Mouse (Mus musculus) liver, embryonic 14.5 days (tissue): Measurements from ENCODE around the gene Pank2. TPM values are rescaled to one million over a fixed set of nuclear protein-coding genes. Genes with fewer than 3 reads are reported as not detected.

ENCODE experiments used
- ATAC-seq: fragments of 200-750 bp; cut with Nextera tagmentation; 2 replicates; pipeline ENCODE4 v1.8.0; 2017; ENCODE audit warnings: moderate number of reproducible peaks, mild to moderate bottlenecking, moderate library complexity; ENCODE audit not compliant: insufficient read depth
- DNase-seq, 3 experiments: peaks; one replicate each; pipeline ENCODE4 v3.0.0-alpha.2; 2012 to 2013; ENCODE audit warnings: low read depth in 3 of 3, low spot score in 3 of 3
- H3K27ac ChIP-seq: fragments of 300-500 bp; sonication (generic); 2 replicates; pipeline ENCODE4 v1.5.1; 2014; ENCODE audit warnings: moderate library complexity, mild to moderate bottlenecking, control low read depth, inconsistent platforms
- H3K27me3 ChIP-seq: fragments of 300-500 bp; sonication (generic); 2 replicates; pipeline ENCODE4 v1.6.1; 2014; ENCODE audit warnings: mild to moderate bottlenecking, low read length, moderate library complexity; ENCODE audit not compliant: control insufficient read depth, insufficient read depth
- H3K36me3 ChIP-seq: fragments of 300-500 bp; sonication (generic); replicated peaks from 2 replicates; pipeline ENCODE4 v1.6.1; 2014; ENCODE audit warnings: low read depth; ENCODE audit not compliant: control insufficient read depth, insufficient read depth
- H3K4me1 ChIP-seq, 2 experiments: fragments of 200-500 bp in 1 of 2; fragments of 300-500 bp in 1 of 2; sonication (generic) in 1 of 2; replicated peaks; 2 replicates each; pipeline ENCODE4 v1.6.1; 2012 to 2014; ENCODE audit warnings: antibody characterized with exemption in 1 of 2, inconsistent platforms in 1 of 2, low read length in 1 of 2; ENCODE audit not compliant: control insufficient read depth in 2 of 2, insufficient read depth in 2 of 2
- H3K4me2 ChIP-seq: fragments of 300-500 bp; sonication (generic); 2 replicates; pipeline ENCODE4 v1.6.1; 2014; ENCODE audit warnings: low read depth, mild to moderate bottlenecking, control low read depth, moderate library complexity
- H3K4me3 ChIP-seq, 2 experiments: fragments of 200-500 bp in 1 of 2; fragments of 300-500 bp in 1 of 2; sonication (generic) in 1 of 2; 2 replicates each; pipeline ENCODE4 v1.5.1; 2012 to 2014; ENCODE audit warnings: low read depth in 2 of 2, low read length in 2 of 2, mild to moderate bottlenecking in 2 of 2, control low read depth in 1 of 2, inconsistent platforms in 1 of 2, moderate library complexity in 1 of 2; ENCODE audit not compliant: insufficient read depth in 1 of 2
- H3K9ac ChIP-seq: fragments of 300-500 bp; sonication (generic); replicated peaks from 2 replicates; pipeline ENCODE4 v1.6.1; 2014; ENCODE audit warnings: mild to moderate bottlenecking, control low read depth, moderate library complexity
- H3K9me3 ChIP-seq: fragments of 300-500 bp; sonication (generic); 2 replicates; pipeline ENCODE4 v1.6.1; 2016; ENCODE audit warnings: low read length, mixed read lengths; ENCODE audit not compliant: control insufficient read depth
- CTCF ChIP-seq: IDR thresholded peaks from 2 replicates; pipeline ENCODE4 v1.5.1; 2016; ENCODE audit warnings: antibody characterized with exemption, low read depth, control low read depth
- EP300 ChIP-seq: IDR thresholded peaks from 2 replicates; pipeline ENCODE4 v1.6.1; 2016; ENCODE audit warnings: antibody characterized with exemption, low read depth
- WGBS: fragments of 180-500 bp; shearing (Covaris S2); extraction: QIAGEN DNeasy Blood & Tissue Kit; methylation state at CpG from one replicate; pipeline ENCODE4 v1.1.7; 2014; ENCODE audit not compliant: insufficient replicate concordance; 5-methylcytosine and 5-hydroxymethylcytosine counted together
- polyA plus RNA-seq, 2 experiments: library from polyadenylated mRNA; depleted of rRNA in 1 of 2; stranded (reverse) in 1 of 2; unstranded in 1 of 2; fragments of >200 nt; fragmentation: Nextera tagmentation in 1 of 2; extraction: Ambion mirVana in 1 of 2; gene quantifications; 2 replicates each; pipeline versions ENCODE4 v1.2.1 to v1.2.3; 2012 to 2014

Pank2 gene
- 9.5 and 14.3 TPM in 2 replicates for polyA plus RNA-seq (2012; rRNA removed)
- 24.3 and 26.9 TPM in 2 replicates for polyA plus RNA-seq (2014; fragmentation: Nextera tagmentation; extraction: Ambion mirVana)

GRCm38 (mm10) chr2:131262213-131262672, at the start of gene Pank2:
Gene Pank2, plus strand, starts transcription at chr2:131262495.
- no peaks in the 10 kb centered on the region for H3K27me3 ChIP-seq
- no peak for TF ChIP-seq CTCF
- no peak for TF ChIP-seq EP300
- ATAC-seq = peak; percentile 92
- H3K4me2 ChIP-seq = peak within 1 kb of the TSS; percentile 95
- peak; percentile 96 to 97 (median 96) for DNase-seq
- WGBS = under 1% methylated on average over 49 of the region's 49 CpGs
- H3K36me3 ChIP-seq = peaks cover 8% of the 10 kb centered on the region
- peak within 1 kb of the TSS; percentile 99 for H3K27ac ChIP-seq
- H3K9ac ChIP-seq = peak within 1 kb of the TSS; percentile 99
- no peaks in the 10 kb centered on the region for H3K9me3 ChIP-seq
- peaks cover 42 to 49% of the 10 kb centered on the region in 2 experiments for H3K4me1 ChIP-seq
- peak within 1 kb of the TSS; percentile 94 to 97 for H3K4me3 ChIP-seq

GRCm38 (mm10) chr2:131213773-131214172, 48.5 kb upstream of the Pank2 start:
- no peak for TF ChIP-seq CTCF
- peak; percentile 98 for TF ChIP-seq EP300
- Histone ChIP-seq H3K9ac (peak overlapping the region; percentile 80), H3K4me1 (peaks cover 56 to 58% of the 10 kb centered on the region in 2 experiments), H3K9me3 (no peaks in the 10 kb centered on the region), H3K4me3 (peak overlapping the region; percentile 41), H3K4me2 (peak overlapping the region; percentile 79), H3K36me3 (peaks cover 4% of the 10 kb centered on the region; the same call in 1 of the 2 replicates), H3K27ac (peak overlapping the region; percentile 98), H3K27me3 (no peaks in the 10 kb centered on the region)
- DNase-seq (peak; percentile 80 to 83 (median 82)), ATAC-seq (peak; percentile 72)
- WGBS = 31% methylated on average over 7 of the region's 7 CpGs

GRCm38 (mm10) chr2:131215941-131216858, 46.1 kb upstream of the Pank2 start:
- TF ChIP-seq EP300 (no peak), CTCF (no peak)
- Histone ChIP-seq H3K4me3 (no peak overlapping the region), H3K27me3 (no peaks in the 10 kb centered on the region), H3K36me3 (peaks cover 4% of the 10 kb centered on the region; the same call in 1 of the 2 replicates), H3K4me2 (no peak overlapping the region), H3K27ac (peak overlapping the region; percentile 53), H3K9me3 (no peaks in the 10 kb centered on the region), H3K9ac (peak overlapping the region; percentile 16; the same call in 1 of the 2 replicates), H3K4me1 (peaks cover 42 to 43% of the 10 kb centered on the region in 2 experiments)
- WGBS = 80% methylated on average over 7 of the region's 7 CpGs
- no peak for ATAC-seq
- DNase-seq = no peak

- Histone ChIP-seq H3K27me3 (no peaks in the 10 kb centered on the region), H3K27ac (no peak overlapping the region), H3K4me2 (no peak overlapping the region), H3K9ac (no peak overlapping the region), H3K4me1 (peaks cover 35 to 44% of the 10 kb centered on the region in 2 experiments), H3K4me3 (no peak overlapping the region), H3K36me3 (no peaks in the 10 kb centered on the region; the same call in 1 of the 2 replicates), H3K9me3 (no peaks in the 10 kb centered on the region)
- WGBS = 47% methylated on average over 4 of the region's 4 CpGs
- no peak for DNase-seq
- ATAC-seq = no peak
- no peak for TF ChIP-seq EP300
- no peak for TF ChIP-seq CTCF
Measured at GRCm38 (mm10) chr2:131220030-131220429, 42.3 kb upstream of the Pank2 start.
